Mouse (Mus musculus) pancreas, adult 10 weeks (tissue): ENCODE data around the gene Armc2. TPM values are rescaled to one million over a fixed set of nuclear protein-coding genes. Genes with fewer than 3 reads are reported as not detected.

ENCODE experiments used
- polyA plus RNA-seq: library from polyadenylated mRNA; stranded (reverse); fragments of 350-450 nt; fragmentation: Illumina TruSeq; extraction: RNeasy Lipid Tissue Mini Kit (QIAGEN cat#74804); gene quantifications from one replicate; pipeline ENCODE4 v1.2.3, GENCODE M21; 2015; ENCODE audit warnings: low read depth, low replicate concordance; ENCODE audit not compliant: insufficient read depth

Armc2 gene
- 0.63 TPM for polyA plus RNA-seq

DNA sequence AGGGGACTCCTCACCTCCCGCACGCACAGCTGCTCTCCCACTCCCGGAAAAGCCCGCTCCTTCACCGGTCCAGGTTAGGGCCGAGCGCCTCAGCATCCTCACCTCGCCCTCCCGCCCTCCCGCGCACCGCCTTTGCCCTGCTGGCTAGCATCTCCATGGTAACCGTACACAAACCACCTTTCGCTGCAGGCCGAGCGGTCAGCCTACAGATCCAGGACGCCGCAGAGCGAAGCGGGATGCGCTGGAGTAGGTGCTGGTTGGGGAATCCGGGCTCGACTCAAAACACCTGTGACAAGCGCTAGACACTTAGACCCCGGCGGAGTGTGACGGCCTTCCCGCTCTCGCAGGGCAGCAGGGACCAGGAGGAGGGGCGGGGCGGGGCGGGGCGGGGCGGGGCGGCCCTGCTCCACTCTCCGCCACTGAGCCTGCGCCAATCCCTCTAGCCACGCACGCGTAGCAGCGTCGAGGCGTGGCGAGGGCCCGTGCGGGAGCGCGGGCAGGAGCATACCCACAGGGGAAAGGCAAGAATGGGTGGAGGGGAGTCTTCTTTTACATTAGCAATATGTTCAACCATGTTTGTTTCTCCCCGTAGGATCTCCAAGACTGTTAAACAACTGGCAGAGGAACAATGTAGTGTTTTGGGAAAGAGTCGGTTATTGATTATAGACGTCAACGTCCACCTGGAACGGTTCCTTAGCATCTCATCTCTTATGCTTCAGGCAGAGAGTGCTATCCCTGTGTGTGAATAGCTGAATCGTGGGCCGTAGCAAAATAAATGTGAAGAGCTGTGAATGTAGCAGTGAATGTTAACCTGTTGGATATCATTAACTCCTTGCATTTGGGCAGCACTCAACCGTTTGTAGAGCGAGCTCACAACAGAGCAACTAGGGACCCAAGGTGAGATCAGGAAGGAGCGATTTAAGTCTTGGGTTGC, at the start of gene Armc2:
Gene Armc2 (minus strand): TSS at position 427 of the 934 bp plus-strand sequence.

Other genes starting within 250 kb of the Armc2 start
- 1.3 TPM for gene Cep57l1, start 208.6 kb downstream of the Armc2 start, polyA plus RNA-seq
- 13.8 TPM for gene Sesn1, start 208.5 kb downstream of the Armc2 start, polyA plus RNA-seq